Mouse (Mus musculus) stomach, postnatal 0 days (tissue): Measurements from ENCODE around the gene Zfp146.

Experiments used
- CTCF ChIP-seq: IDR thresholded peaks from 2 replicates; pipeline ENCODE4 v1.5.1; 2016; ENCODE audit warnings: antibody characterized with exemption, low read depth, mild to moderate bottlenecking, moderate library complexity
- EP300 ChIP-seq: optimal IDR thresholded peaks from 2 replicates; pipeline ENCODE3; 2016; ENCODE audit warnings: antibody characterized with exemption

DNA sequence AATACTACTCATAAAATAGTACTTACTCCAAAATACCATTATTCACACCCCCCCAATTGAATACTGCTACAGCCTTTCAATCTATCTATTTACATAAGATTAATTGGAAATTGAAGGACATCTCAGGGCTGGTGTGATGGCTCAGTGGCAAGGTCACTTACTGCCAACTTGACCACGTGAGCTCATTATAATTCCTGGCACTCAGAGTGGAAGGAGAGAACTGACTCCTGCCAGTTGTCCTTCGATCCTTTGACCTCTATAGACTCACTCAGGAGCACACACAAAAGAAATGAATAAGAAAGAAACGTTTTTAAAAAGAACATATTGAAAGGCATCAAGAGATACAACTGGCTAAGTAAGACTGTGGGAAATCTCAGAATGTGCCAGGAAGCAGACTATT is 46.3 kb upstream of the Zfp146 start:
- TF ChIP-seq CTCF (no peak), EP300 (no peak)
